ENCODE assay signal across 9 mouse cellular contexts in genomic region chr13:20057926-20058325, GRCm38 (mm10).
"Had no signal": no experiment of that assay in that cellular context is flagged by ENCODE, and none has a peak within 500 bp of the region (broad histone marks: within the 10 kb centered on the region; RNA-seq: fewer than 3 reads in every experiment).

No protein-coding gene starts in this region.

- DNase-seq: lung, adult 18-20 months; lung, embryonic 14.5 days; lung, postnatal 10 days; lung, postnatal 4 days; midbrain, embryonic 14.5 days; retina, postnatal 1 day; right cerebral cortex, postnatal 14 days; thymus, adult 2 months; thymus, postnatal 36 days had no signal
